Mouse (Mus musculus) bone marrow, adult 2 months (tissue): Measurements from ENCODE around the gene Ppm1n.

ENCODE experiments used
- CTCF ChIP-seq: fragments of 200-500 bp; IDR thresholded peaks from 2 replicates; pipeline ENCODE4 v1.5.1; 2011; ENCODE audit warnings: low read length, control low read depth; ENCODE audit not compliant: control insufficient read depth, insufficient read depth
- POLR2A ChIP-seq: fragments of 200-500 bp; IDR thresholded peaks from 2 replicates; pipeline ENCODE4 v1.6.1; 2011; ENCODE audit warnings: low read depth, mild to moderate bottlenecking, control low read depth, low read length, borderline replicate concordance; ENCODE audit not compliant: control insufficient read depth

GRCm38 (mm10) chr7:19270509-19271237 lies 9.2 kb downstream of the Ppm1n start:
- no peak for TF ChIP-seq CTCF
- no peak for TF ChIP-seq POLR2A
